Mouse (Mus musculus) hindbrain, embryonic 10.5 days (tissue): Measurements from ENCODE around the gene Cemip2. TPM values are rescaled to one million over a fixed set of nuclear protein-coding genes. Genes with fewer than 3 reads are reported as not detected.

Source experiments
- DNase-seq: peaks from one replicate; pipeline ENCODE4 v3.0.0-alpha.2; 2017; ENCODE audit warnings: low spot score
- H3K27ac ChIP-seq: fragments of 300-500 bp; sonication (generic); 2 replicates; pipeline ENCODE4 v1.5.1; 2016; ENCODE audit warnings: mild to moderate bottlenecking, moderate library complexity
- H3K27me3 ChIP-seq: fragments of 300-500 bp; sonication (generic); 2 replicates; pipeline ENCODE4 v1.6.1; 2016; ENCODE audit warnings: mild to moderate bottlenecking; ENCODE audit not compliant: poor library complexity, insufficient read depth, severe bottlenecking
- H3K36me3 ChIP-seq: fragments of 300-500 bp; sonication (generic); 2 replicates; pipeline ENCODE4 v1.6.1; 2016; ENCODE audit warnings: mild to moderate bottlenecking, moderate library complexity
- H3K4me1 ChIP-seq: fragments of 300-500 bp; sonication (generic); replicated peaks from 2 replicates; pipeline ENCODE4 v1.6.1; 2016; ENCODE audit warnings: mild to moderate bottlenecking
- H3K4me3 ChIP-seq: fragments of 300-500 bp; sonication (generic); 2 replicates; pipeline ENCODE4 v1.5.1; 2016; ENCODE audit warnings: mild to moderate bottlenecking, moderate library complexity
- H3K9me3 ChIP-seq: fragments of 300-500 bp; sonication (generic); 2 replicates; pipeline ENCODE4 v1.6.1; 2016; ENCODE audit warnings: mild to moderate bottlenecking, moderate library complexity
- WGBS: fragments of 180-500 bp; shearing (Covaris S2); methylation state at CpG from one replicate; pipeline ENCODE4 v1.1.7; 2016; 5-methylcytosine and 5-hydroxymethylcytosine counted together
- polyA plus RNA-seq: library from polyadenylated mRNA; unstranded; fragments of >200 nt; fragmentation: Nextera tagmentation; extraction: Ambion mirVana; gene quantifications from 2 replicates; pipeline ENCODE4 v1.2.1, GENCODE M21; 2016

Cemip2 gene
- polyA plus RNA-seq, 1 experiment from 2014 or later: 86.4 TPM

GRCm38 (mm10) chr19:21783717-21784116 lies 5.6 kb downstream of the Cemip2 start:
- Histone ChIP-seq H3K27ac (peak overlapping the region; percentile 97), H3K9me3 (no peaks in the 10 kb centered on the region), H3K36me3 (peaks cover 5% of the 10 kb centered on the region; the same call in 1 of the 2 replicates), H3K4me3 (peak overlapping the region; percentile 87), H3K4me1 (peaks cover 93% of the 10 kb centered on the region), H3K27me3 (no peaks in the 10 kb centered on the region)
- 66% methylated on average over 3 of the region's 3 CpGs for WGBS
- DNase-seq: no peak

DNA sequence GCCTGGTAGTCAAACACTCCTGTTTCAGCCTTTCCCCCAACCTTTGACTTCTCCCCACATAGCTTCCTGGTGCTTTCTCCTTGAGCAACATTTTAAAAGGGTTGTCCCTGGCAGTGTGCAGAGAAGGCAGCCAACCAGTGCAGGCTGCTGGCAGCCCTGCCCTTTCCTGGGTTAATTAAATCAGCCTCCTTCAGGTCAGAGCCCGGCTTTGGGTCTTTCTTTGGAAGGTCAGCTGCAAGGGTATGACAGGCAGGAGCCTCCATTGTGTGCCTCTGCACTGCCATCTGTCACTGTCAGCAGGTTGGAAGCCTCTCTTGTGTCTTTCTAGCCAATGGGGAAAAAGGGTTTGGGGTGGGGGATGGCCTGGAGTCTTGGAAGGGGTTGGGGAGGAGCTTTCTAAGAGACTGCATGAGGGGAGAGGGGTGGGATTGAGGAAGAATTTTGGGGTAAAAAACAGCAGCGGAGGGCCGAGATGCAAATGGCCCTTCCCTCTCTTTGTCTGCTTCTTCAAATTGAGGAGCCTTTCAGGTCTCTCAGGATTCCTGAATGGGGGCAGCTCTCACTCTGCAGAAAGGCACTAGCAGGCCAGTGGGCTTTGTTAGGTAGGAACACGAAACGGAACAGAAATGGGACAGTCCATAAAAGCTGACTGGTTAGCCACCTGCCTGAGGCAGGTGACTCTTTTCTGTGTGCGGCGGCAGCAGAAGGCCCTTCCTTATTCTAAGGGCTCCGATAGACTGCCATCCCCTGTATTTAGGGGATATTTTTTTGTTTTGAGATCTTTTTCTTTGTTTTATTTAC lies 6.4 kb downstream of the Cemip2 start:
- WGBS: 9% methylated on average over 8 of the region's 8 CpGs
- H3K4me3 ChIP-seq: peak overlapping the region; percentile 44
- DNase-seq: peak; percentile 92

GRCm38 (mm10) chr19:21785132-21785528 lies 7.0 kb downstream of the Cemip2 start:
- Histone ChIP-seq H3K36me3 (peaks cover 5% of the 10 kb centered on the region; the same call in 1 of the 2 replicates), H3K27ac (peak overlapping the region; percentile 97), H3K27me3 (no peaks in the 10 kb centered on the region), H3K4me1 (peaks cover 100% of the 10 kb centered on the region), H3K9me3 (no peaks in the 10 kb centered on the region), H3K4me3 (peak overlapping the region; percentile 44)
- peak; percentile 72 for DNase-seq
- 8% methylated on average over 3 of the region's 3 CpGs for WGBS

More for the DNA sequence above, 6.4 kb downstream of the Cemip2 start:
- no peaks in the 10 kb centered on the region for H3K9me3 ChIP-seq
- peaks cover 97% of the 10 kb centered on the region for H3K4me1 ChIP-seq
- no peaks in the 10 kb centered on the region for H3K27me3 ChIP-seq
- peak overlapping the region; percentile 97 for H3K27ac ChIP-seq
- peaks cover 5% of the 10 kb centered on the region; the same call in 1 of the 2 replicates for H3K36me3 ChIP-seq

DNA sequence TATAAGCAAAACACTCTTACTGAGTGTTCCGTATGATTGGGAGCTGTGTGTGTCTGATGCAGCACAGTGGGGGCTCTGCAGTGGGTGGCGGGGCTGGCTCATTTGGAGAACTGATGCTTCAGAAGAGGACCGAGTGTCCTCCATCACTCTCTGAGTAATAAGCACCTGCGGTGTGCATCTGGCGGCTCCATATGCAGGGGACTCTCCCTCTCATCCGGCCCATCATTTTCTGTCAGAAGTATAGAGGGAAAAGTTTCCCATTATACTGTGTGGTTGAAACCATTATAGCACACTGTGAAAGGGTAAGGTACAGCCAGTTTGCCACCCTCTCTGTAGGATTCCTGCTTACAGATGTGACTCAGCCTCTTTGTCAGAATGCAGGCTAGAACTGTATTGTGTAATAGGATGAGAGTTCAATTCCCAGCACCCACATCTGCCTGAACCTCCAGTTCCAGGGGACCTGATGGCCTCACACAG lies 8.9 kb downstream of the Cemip2 start:
- 50% methylated on average over 6 of the region's 6 CpGs for WGBS
- peaks cover 95% of the 10 kb centered on the region for H3K4me1 ChIP-seq

GRCm38 (mm10) chr19:21788999-21789398 lies 10.9 kb downstream of the Cemip2 start:
- Histone ChIP-seq H3K4me3 (peak overlapping the region; percentile 37), H3K36me3 (peaks cover 18% of the 10 kb centered on the region), H3K9me3 (no peaks in the 10 kb centered on the region), H3K27me3 (no peaks in the 10 kb centered on the region), H3K27ac (peak overlapping the region; percentile 97), H3K4me1 (peaks cover 82% of the 10 kb centered on the region)
- DNase-seq: peak; percentile 40
- WGBS: 11% methylated on average over 8 of the region's 8 CpGs

More for the DNA sequence above, 8.9 kb downstream of the Cemip2 start:
- peaks cover 5% of the 10 kb centered on the region; the same call in 1 of the 2 replicates for H3K36me3 ChIP-seq
- peak overlapping the region; percentile 97 for H3K27ac ChIP-seq
- H3K4me3 ChIP-seq: peak overlapping the region; percentile 11; the same call in 1 of the 2 replicates
- no peaks in the 10 kb centered on the region for H3K27me3 ChIP-seq
- no peak for DNase-seq
- H3K9me3 ChIP-seq: no peaks in the 10 kb centered on the region

- H3K9me3 ChIP-seq: no peaks in the 10 kb centered on the region
- peaks cover 76% of the 10 kb centered on the region for H3K4me1 ChIP-seq
- peak overlapping the region; percentile 97 for H3K27ac ChIP-seq
- H3K4me3 ChIP-seq: peak overlapping the region; percentile 37
- 13% methylated on average over 6 of the region's 6 CpGs for WGBS
- DNase-seq: peak; percentile 76
- no peaks in the 10 kb centered on the region for H3K27me3 ChIP-seq
- H3K36me3 ChIP-seq: peaks cover 25% of the 10 kb centered on the region
These were observed 11.5 kb downstream of the Cemip2 start for GRCm38 (mm10) chr19:21789676-21790075.

DNA sequence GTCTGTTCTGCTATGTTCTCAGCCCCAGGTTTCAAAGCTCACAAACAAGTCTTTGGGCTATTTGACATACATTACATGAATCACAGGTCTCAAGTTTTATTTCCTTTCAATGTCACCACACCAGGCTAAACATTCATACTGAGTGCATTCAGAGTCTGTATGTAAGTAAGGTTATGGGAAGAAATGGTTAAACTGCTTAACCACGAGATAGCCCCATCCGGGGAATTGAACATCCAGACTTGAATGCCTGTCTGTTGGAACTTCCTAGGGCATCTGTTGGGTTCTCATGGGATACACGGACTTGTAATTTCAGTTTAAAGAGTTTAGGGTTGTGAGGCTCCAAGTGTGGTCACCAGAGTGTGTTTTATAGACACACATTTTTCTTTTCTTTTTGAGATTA lies 13.2 kb downstream of the Cemip2 start:
- no peak overlapping the region for H3K4me3 ChIP-seq

GRCm38 (mm10) chr19:21791826-21792225 lies 13.7 kb downstream of the Cemip2 start:
- H3K4me1 ChIP-seq: peaks cover 54% of the 10 kb centered on the region
- peak overlapping the region; percentile 50; the same call in 1 of the 2 replicates for H3K27ac ChIP-seq
- H3K36me3 ChIP-seq: peaks cover 45% of the 10 kb centered on the region
- WGBS: 78% methylated on average over 4 of the region's 4 CpGs
- DNase-seq: no peak
- no peak overlapping the region for H3K4me3 ChIP-seq
- H3K27me3 ChIP-seq: no peaks in the 10 kb centered on the region
- no peaks in the 10 kb centered on the region for H3K9me3 ChIP-seq

More for the DNA sequence above, 13.2 kb downstream of the Cemip2 start:
- peaks cover 42% of the 10 kb centered on the region for H3K36me3 ChIP-seq
- H3K27ac ChIP-seq: peak overlapping the region; percentile 31; the same call in 1 of the 2 replicates
- no peaks in the 10 kb centered on the region for H3K27me3 ChIP-seq
- peaks cover 58% of the 10 kb centered on the region for H3K4me1 ChIP-seq
- 85% methylated on average over 3 of the region's 3 CpGs for WGBS
- no peak for DNase-seq
- no peaks in the 10 kb centered on the region for H3K9me3 ChIP-seq

DNA sequence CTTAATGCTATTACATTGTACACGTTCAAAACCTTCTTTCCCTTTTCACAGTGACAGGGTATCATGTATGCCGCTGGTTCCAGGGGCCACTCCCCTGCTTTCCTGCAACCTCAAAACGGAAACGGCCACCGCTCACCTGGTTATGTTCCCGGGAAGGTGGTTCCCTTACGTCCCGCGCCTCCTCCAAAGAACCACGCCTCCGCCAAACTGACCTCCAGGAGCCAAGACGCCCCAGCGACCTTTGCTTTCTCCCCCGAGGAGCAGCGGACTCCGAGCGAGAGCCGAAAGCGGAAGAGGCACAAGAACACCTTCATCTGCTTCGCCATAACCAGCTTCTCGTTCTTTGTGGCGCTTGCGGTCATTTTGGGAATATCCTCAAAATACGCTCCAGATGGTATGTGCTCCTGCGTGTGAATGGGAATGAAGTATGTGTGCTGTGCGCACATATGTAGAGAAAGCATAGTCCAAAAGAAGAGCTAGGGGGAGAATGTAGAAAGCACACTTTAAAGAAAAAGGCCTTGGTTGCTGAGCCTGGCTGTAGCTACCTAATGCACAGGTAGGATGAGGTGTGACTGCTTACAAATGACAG lies 14.5 kb downstream of the Cemip2 start:
- H3K27me3 ChIP-seq: no peaks in the 10 kb centered on the region
- WGBS: 91% methylated on average over 26 of the region's 26 CpGs
- DNase-seq: no peak
- no peaks in the 10 kb centered on the region for H3K9me3 ChIP-seq
- peaks cover 46% of the 10 kb centered on the region for H3K4me1 ChIP-seq
- H3K36me3 ChIP-seq: peaks cover 52% of the 10 kb centered on the region
- no peak overlapping the region for H3K4me3 ChIP-seq
- H3K27ac ChIP-seq: peak overlapping the region; percentile 35; the same call in 1 of the 2 replicates

DNA sequence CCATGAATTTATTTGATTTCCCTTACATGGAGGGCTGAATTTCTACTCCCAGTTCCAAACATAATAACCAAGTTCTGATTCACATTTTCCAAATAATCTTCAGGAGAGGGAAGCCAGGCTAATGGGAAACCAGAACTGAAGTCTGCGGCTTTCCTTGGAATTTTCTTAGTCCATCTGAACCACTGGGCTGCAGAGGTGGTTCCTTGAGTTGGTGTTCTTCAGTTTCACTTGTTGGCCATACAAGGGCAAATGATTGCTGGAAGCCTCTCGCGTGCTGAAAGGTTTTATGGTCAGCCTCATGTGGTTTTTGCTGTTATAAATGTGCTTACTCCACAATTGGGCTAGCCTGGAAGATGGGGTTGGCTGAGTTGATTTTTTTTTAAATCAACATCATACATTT lies 16.4 kb downstream of the Cemip2 start:
- Histone ChIP-seq H3K9me3 (no peaks in the 10 kb centered on the region), H3K36me3 (peaks cover 71% of the 10 kb centered on the region), H3K27me3 (no peaks in the 10 kb centered on the region), H3K4me1 (peaks cover 30% of the 10 kb centered on the region), H3K27ac (no peak overlapping the region), H3K4me3 (no peak overlapping the region)
- WGBS: 97% methylated on average over 3 of the region's 3 CpGs
- no peak for DNase-seq

GRCm38 (mm10) chr19:21796333-21796732 lies 18.2 kb downstream of the Cemip2 start:
- no peak for DNase-seq
- Histone ChIP-seq H3K4me3 (no peak overlapping the region), H3K36me3 (peaks cover 89% of the 10 kb centered on the region), H3K9me3 (no peaks in the 10 kb centered on the region), H3K4me1 (peaks cover 22% of the 10 kb centered on the region), H3K27me3 (no peaks in the 10 kb centered on the region), H3K27ac (no peak overlapping the region)
- WGBS: 90% methylated on average over 5 of the region's 5 CpGs

- Histone ChIP-seq H3K36me3 (peaks cover 97% of the 10 kb centered on the region), H3K9me3 (no peaks in the 10 kb centered on the region), H3K27ac (no peak overlapping the region), H3K4me1 (peaks cover 9% of the 10 kb centered on the region), H3K27me3 (no peaks in the 10 kb centered on the region), H3K4me3 (no peak overlapping the region)
- DNase-seq: no peak
- 75% methylated on average over 3 of the region's 3 CpGs for WGBS
These were observed 20.6 kb downstream of the Cemip2 start for GRCm38 (mm10) chr19:21798700-21799099.
